Mouse (Mus musculus) myocyte (in vitro differentiated cells): ENCODE data around the gene Cth. TPM values are rescaled to one million over a fixed set of nuclear protein-coding genes. Genes with fewer than 3 reads are reported as not detected.
"Not testable (repeated sequence)": the region's sequence is repeated elsewhere in the genome, so short reads cannot be mapped to it uniquely, and the experiment has no call there.

Experiments
- H3K27me3 ChIP-seq: one replicate; pipeline ENCODE4 v1.6.1; 2011; ENCODE audit not compliant: control insufficient read depth, insufficient read depth, insufficient read length
- H3K36me3 ChIP-seq: one replicate; pipeline ENCODE4 v1.6.1; 2011; ENCODE audit not compliant: control insufficient read depth, insufficient read depth
- H3K4me2 ChIP-seq: one replicate; pipeline ENCODE4 v1.6.1; 2011; ENCODE audit warnings: low read depth, control low read depth
- H3K4me3 ChIP-seq: one replicate; pipeline ENCODE4 v1.5.1; 2011; ENCODE audit warnings: mild to moderate bottlenecking, control low read depth, moderate library complexity
- H3K79me2 ChIP-seq: one replicate; pipeline ENCODE4 v1.6.1; 2011; ENCODE audit not compliant: control insufficient read depth, insufficient read depth
- H3ac ChIP-seq: one replicate; pipeline ENCODE4 v1.6.1; 2011; ENCODE audit not compliant: control insufficient read depth, insufficient read length
- CEBPB ChIP-seq: IDR thresholded peaks from 2 replicates; pipeline ENCODE4 v1.6.1; 2011; ENCODE audit warnings: mild to moderate bottlenecking, moderate library complexity; ENCODE audit not compliant: poor library complexity, insufficient read depth, severe bottlenecking
- E2F4 ChIP-seq: IDR thresholded peaks from one replicate; pipeline ENCODE4 v1.6.1; 2011; ENCODE audit warnings: mild to moderate bottlenecking, control low read depth, moderate library complexity; ENCODE audit not compliant: insufficient read depth
- MAX ChIP-seq: IDR thresholded peaks from one replicate; pipeline ENCODE4 v1.6.1; 2011; ENCODE audit warnings: low read depth, mild to moderate bottlenecking, control low read depth
- MYOD1 ChIP-seq, 3 experiments: IDR thresholded peaks; one replicate each; pipeline ENCODE4 v1.6.1; 2011; ENCODE audit warnings: control low read depth in 2 of 3, low read depth in 2 of 3, mild to moderate bottlenecking in 2 of 3, moderate library complexity in 1 of 3; ENCODE audit not compliant: insufficient read length in 2 of 3, control insufficient read depth in 1 of 3
- MYOG ChIP-seq, 3 experiments: IDR thresholded peaks; one replicate each; pipeline ENCODE4 v1.6.1; 2011; ENCODE audit warnings: control low read depth in 2 of 3, low read depth in 2 of 3, mild to moderate bottlenecking in 2 of 3; ENCODE audit not compliant: insufficient read length in 2 of 3, control insufficient read depth in 1 of 3, insufficient read depth in 1 of 3
- POLR2A ChIP-seq: IDR thresholded peaks from one replicate; pipeline ENCODE4 v1.6.1; 2011; ENCODE audit warnings: low read depth, mild to moderate bottlenecking, control low read depth, moderate library complexity; ENCODE audit not compliant: insufficient read length
- POLR2AphosphoS2 ChIP-seq: IDR thresholded peaks from one replicate; pipeline ENCODE4 v1.6.1; 2011; ENCODE audit warnings: low read depth, control low read depth; ENCODE audit not compliant: insufficient read length
- REST ChIP-seq: IDR thresholded peaks from one replicate; pipeline ENCODE4 v1.6.1; 2011; ENCODE audit warnings: mild to moderate bottlenecking, control low read depth, moderate library complexity; ENCODE audit not compliant: insufficient read depth, insufficient read length
- SRF ChIP-seq: IDR thresholded peaks from one replicate; pipeline ENCODE4 v1.6.1; 2011; ENCODE audit warnings: low read depth; ENCODE audit not compliant: control insufficient read depth, insufficient read length
- TCF12 ChIP-seq: IDR thresholded peaks from one replicate; pipeline ENCODE4 v1.6.1; 2011; ENCODE audit warnings: mild to moderate bottlenecking, control low read depth; ENCODE audit not compliant: poor library complexity, insufficient read depth, severe bottlenecking
- TCF3 ChIP-seq: IDR thresholded peaks from one replicate; pipeline ENCODE4 v1.6.1; 2011; ENCODE audit warnings: low read depth, control low read depth; ENCODE audit not compliant: insufficient read length
- USF1 ChIP-seq: IDR thresholded peaks from one replicate; pipeline ENCODE4 v1.6.1; 2011; ENCODE audit warnings: low read depth, mild to moderate bottlenecking, control low read depth, moderate library complexity
- polyA plus RNA-seq: library from polyadenylated mRNA; unstranded; fragments of >200 nt; fragmentation: generic; extraction: Trizol; gene quantifications from one replicate; pipeline ENCODE4 v1.2.1, GENCODE M21; 2012; ENCODE audit warnings: missing spikeins

Cth gene
- polyA plus RNA-seq, 1 experiment, result 66.6 TPM

- Histone ChIP-seq H3ac (no peak overlapping the region), H3K79me2 (no peaks in the 10 kb centered on the region), H3K36me3 (no peaks in the 10 kb centered on the region), H3K4me3 (no peak overlapping the region), H3K27me3 (no peaks in the 10 kb centered on the region), H3K4me2 (peak overlapping the region; percentile 2)
- no peak for TF ChIP-seq MYOD1 (IDR thresholded peaks at IDR 0.05; ENCODE audit: control insufficient read depth in 1 of 3, insufficient read length in 2 of 3, low read depth in 2 of 3)
- TF ChIP-seq TCF3, result no peak
- TF ChIP-seq SRF, result no peak
- no peak for TF ChIP-seq POLR2A
- TF ChIP-seq TCF12, result no peak
- no peak for TF ChIP-seq USF1
- no peak for TF ChIP-seq MAX
- TF ChIP-seq CEBPB, result no peak
- TF ChIP-seq MYOG (IDR thresholded peaks at IDR 0.05; ENCODE audit: control insufficient read depth in 1 of 3, insufficient read depth in 1 of 3, insufficient read length in 2 of 3, low read depth in 2 of 3), result no peak
- TF ChIP-seq POLR2AphosphoS2, result no peak
- TF ChIP-seq REST, result no peak
- no peak for TF ChIP-seq E2F4
Measured at GRCm38 (mm10) chr3:157934301-157934823, 9.5 kb upstream of the Cth start.

- not testable (repeated sequence) for H3K79me2 ChIP-seq, H3K4me2 ChIP-seq, H3K4me3 ChIP-seq
Measured at GRCm38 (mm10) chr3:157933223-157933622, 8.3 kb upstream of the Cth start.

GRCm38 (mm10) chr3:157932074-157932473 lies 7.2 kb upstream of the Cth start:
- no peak overlapping the region for H3ac ChIP-seq
- H3K4me2 ChIP-seq, result no peak overlapping the region
- H3K79me2 ChIP-seq, result no peaks in the 10 kb centered on the region
- no peak overlapping the region for H3K4me3 ChIP-seq
- no peaks in the 10 kb centered on the region for H3K27me3 ChIP-seq
- no peaks in the 10 kb centered on the region for H3K36me3 ChIP-seq
- TF ChIP-seq POLR2A, result no peak
- TF ChIP-seq E2F4, result no peak
- TF ChIP-seq USF1, result no peak
- TF ChIP-seq MYOD1 (IDR thresholded peaks at IDR 0.05; ENCODE audit: control insufficient read depth in 1 of 3, insufficient read length in 2 of 3, low read depth in 2 of 3), result no peak
- TF ChIP-seq MYOG (IDR thresholded peaks at IDR 0.05; ENCODE audit: control insufficient read depth in 1 of 3, insufficient read depth in 1 of 3, insufficient read length in 2 of 3, low read depth in 2 of 3), result no peak
- TF ChIP-seq SRF, result no peak
- TF ChIP-seq CEBPB, result no peak
- TF ChIP-seq MAX, result no peak
- no peak for TF ChIP-seq POLR2AphosphoS2
- TF ChIP-seq REST, result no peak
- no peak for TF ChIP-seq TCF3
- TF ChIP-seq TCF12, result no peak

More at GRCm38 (mm10) chr3:157933223-157933622, 8.3 kb upstream of the Cth start:
- not testable (repeated sequence) for H3ac ChIP-seq, H3K36me3 ChIP-seq, H3K27me3 ChIP-seq

- no peak overlapping the region for H3K4me3 ChIP-seq
- no peak for TF ChIP-seq USF1
- no peak for TF ChIP-seq TCF12
- TF ChIP-seq TCF3, result no peak
- TF ChIP-seq SRF, result no peak
- TF ChIP-seq POLR2A, result no peak
- TF ChIP-seq E2F4, result no peak
- TF ChIP-seq MAX, result no peak
- TF ChIP-seq MYOG (IDR thresholded peaks at IDR 0.05; ENCODE audit: control insufficient read depth in 1 of 3, insufficient read depth in 1 of 3, insufficient read length in 2 of 3, low read depth in 2 of 3), result no peak
- TF ChIP-seq CEBPB, result no peak
- no peak for TF ChIP-seq POLR2AphosphoS2
- no peak for TF ChIP-seq REST
- no peak for TF ChIP-seq MYOD1 (IDR thresholded peaks at IDR 0.05; ENCODE audit: control insufficient read depth in 1 of 3, insufficient read length in 2 of 3, low read depth in 2 of 3)
- no peaks in the 10 kb centered on the region for H3K36me3 ChIP-seq
- H3ac ChIP-seq, result no peak overlapping the region
- no peaks in the 10 kb centered on the region for H3K27me3 ChIP-seq
- H3K4me2 ChIP-seq, result no peak overlapping the region
- H3K79me2 ChIP-seq, result no peaks in the 10 kb centered on the region
Measured at GRCm38 (mm10) chr3:157931592-157931991, 6.7 kb upstream of the Cth start.

DNA sequence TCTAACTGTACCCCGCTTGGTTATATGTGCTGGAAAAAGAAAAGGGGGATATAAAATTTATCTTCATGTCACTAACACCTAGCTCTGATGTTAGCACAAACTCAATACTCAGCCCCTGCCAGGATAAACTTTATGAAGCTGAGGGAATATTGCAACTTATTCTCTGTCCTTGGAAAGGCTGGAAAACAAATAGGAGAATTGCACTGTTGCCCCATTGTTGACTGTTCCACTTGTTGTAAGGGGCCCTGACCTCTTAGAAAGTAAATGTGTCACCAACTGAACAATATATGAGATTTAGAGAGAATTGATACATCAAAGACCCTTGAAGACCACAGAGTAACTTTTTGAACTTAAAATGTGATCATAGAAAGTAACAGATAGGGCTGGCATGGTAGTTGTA lies 4.5 kb upstream of the Cth start:
- no peaks in the 10 kb centered on the region for H3K27me3 ChIP-seq
- no peaks in the 10 kb centered on the region for H3K36me3 ChIP-seq
- no peaks in the 10 kb centered on the region for H3K79me2 ChIP-seq
- no peak overlapping the region for H3ac ChIP-seq
- H3K4me2 ChIP-seq, result no peak overlapping the region
- TF ChIP-seq E2F4, result no peak
- no peak overlapping the region for H3K4me3 ChIP-seq

GRCm38 (mm10) chr3:157928731-157929130 lies 3.9 kb upstream of the Cth start:
- Histone ChIP-seq H3K79me2 (peaks cover 2% of the 10 kb centered on the region), H3K36me3 (no peaks in the 10 kb centered on the region), H3K4me2 (no peak overlapping the region), H3K27me3 (no peaks in the 10 kb centered on the region), H3K4me3 (no peak overlapping the region), H3ac (no peak overlapping the region)
- TF ChIP-seq E2F4 (no peak), MYOG (IDR thresholded peaks at IDR 0.05; ENCODE audit: control insufficient read depth in 1 of 3, insufficient read depth in 1 of 3, insufficient read length in 2 of 3, low read depth in 2 of 3) (no peak), POLR2A (no peak), USF1 (no peak), TCF12 (no peak)
